Mouse (Mus musculus) frontal cortex, adult 2 months (tissue): ENCODE data around the gene Plxna4. TPM values are rescaled to one million over a fixed set of nuclear protein-coding genes. Genes with fewer than 3 reads are reported as not detected.
A peak's percentile ranks its signal among the peaks of the same experiment; 100 is the strongest.

Experiments
- DNase-seq, 2 experiments: peaks; one replicate each; pipeline ENCODE4 v3.0.0; 2022; ENCODE audit warnings: low spot score in 1 of 2; ENCODE audit errors: extremely low spot score in 1 of 2
- polyA plus RNA-seq: library from polyadenylated mRNA; depleted of rRNA; stranded (reverse); fragments of >200 nt; gene quantifications from 2 replicates; pipeline ENCODE4 v1.2.3, GENCODE M21; 2012

Gene Plxna4
- polyA plus RNA-seq, 1 experiment: 16.1 TPM

DNA sequence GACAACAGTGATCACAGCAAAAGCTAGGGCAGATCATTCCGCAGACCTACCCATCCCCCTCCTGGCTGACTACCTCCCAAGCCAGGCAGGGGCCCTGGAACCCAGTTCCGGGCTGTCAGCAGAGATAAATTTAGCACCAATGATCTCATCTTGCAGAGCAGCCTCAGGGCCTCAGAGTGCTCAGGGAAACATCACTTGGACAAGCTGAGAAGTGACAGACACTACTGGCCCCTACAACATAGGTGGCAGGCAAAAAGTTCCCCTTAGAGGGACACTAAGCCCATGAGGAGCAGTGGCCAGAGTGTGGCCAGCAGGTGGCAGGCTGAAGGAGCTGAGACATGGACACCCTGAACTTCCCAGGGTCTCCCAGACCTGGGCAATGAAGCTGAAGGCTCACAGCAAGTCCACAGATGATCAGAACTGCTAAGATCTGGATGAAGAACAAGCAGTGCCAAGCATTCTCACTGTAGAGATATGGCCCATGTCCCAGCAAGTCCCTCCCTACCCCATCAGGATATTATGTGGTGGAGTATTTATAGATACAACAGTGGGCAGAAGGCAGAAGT lies 108.7 kb downstream of the Plxna4 start:
- peak; percentile 32 to 67 for DNase-seq

DNA sequence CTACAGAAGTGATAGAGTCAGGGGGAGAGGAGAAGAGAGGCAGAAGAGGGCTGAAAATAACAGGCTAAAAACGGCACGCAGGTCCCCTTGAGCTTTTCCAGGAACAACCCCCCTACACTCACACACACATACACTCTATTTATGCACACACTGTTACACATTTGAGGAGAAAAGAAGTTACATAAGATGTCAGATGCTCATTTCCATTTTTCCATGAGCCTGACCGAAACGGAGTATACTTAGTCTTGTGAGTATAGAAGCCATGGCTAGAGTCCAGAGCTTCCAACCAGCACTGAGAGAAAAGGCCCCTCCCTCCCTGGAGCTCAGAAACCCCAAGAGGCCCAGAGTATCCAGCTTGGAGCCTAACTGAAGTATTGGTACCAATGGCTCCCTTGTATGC lies 112.0 kb downstream of the Plxna4 start:
- DNase-seq: peak; percentile 55 to 76

DNA sequence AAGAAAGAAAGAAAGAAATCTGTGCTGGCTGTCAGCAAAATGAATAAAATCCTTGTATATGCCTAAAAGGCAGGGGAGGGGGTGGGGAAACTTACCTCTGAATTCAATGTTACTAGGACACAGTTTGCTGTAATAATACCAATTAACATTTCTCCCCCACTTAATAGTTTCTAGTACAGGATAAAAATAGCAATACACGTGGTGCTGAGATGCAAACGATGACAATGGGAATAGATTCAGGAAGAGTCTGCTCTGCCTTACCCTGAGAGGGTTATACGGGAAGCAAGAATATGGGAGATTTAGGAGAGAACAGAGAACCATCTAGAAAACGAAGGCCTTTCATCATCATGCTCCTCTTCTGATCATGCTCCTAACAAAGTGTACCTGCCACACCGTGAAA lies 115.9 kb downstream of the Plxna4 start:
- no peak for DNase-seq

DNA sequence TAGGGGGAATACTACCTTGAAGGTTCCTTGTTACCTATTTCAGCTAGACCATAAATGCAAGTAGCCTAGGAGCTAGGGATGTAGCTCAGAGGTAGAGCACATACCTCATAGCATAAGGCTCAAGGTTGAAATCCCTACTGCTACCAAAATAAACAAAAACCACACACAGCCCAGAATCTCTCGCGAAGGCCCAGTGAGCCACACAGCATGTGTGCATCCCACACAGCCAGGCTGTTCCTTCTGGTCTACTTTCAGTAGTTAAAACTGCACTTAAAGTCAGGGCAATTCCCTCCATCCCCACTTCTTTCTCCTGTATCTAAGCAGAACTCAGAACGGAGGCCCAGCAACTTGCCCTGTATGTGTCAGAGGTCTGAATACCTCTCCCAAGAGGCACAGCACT lies 116.4 kb downstream of the Plxna4 start:
- DNase-seq: peak in 1 of 2 experiments; percentile 65

DNA sequence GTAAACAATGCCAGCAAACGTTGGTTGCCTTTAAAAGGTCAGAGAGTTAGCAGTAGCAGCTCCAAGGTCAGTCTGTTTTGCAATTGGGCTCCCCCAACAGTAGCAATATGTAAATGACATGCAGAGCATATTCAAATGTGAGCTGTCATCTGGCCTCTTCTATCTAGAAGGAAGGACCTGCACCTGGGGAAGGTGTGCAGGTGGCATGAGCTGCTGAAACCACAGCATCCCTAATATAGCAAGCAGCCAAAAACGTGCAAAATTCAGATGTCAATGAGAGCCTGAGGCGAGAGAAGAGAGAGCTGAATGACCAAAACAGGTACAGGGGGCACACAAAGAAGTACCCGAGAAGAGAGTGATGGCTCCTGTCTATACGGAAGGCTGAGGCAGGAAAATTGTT lies 118.8 kb downstream of the Plxna4 start:
- no peak for DNase-seq

DNA sequence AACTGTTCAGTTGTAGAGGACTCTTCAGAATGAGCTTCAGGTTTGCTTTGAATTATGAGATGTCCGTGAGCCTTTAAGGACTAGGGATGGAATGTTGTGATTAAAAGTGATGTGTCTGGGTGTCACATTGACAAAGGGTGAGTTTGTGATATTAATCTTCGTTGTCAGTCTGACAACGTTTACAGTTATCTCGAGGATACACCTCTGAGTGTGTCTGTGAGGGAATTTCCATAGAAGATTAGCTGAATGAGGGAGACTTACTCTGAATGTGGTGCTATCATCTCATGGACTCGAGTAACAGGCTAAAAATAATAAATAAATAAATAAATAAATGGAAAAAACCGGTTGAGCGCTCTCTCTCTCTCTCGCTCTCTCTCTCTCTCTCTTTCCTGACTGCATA lies 122.9 kb downstream of the Plxna4 start:
- DNase-seq: no peak

DNA sequence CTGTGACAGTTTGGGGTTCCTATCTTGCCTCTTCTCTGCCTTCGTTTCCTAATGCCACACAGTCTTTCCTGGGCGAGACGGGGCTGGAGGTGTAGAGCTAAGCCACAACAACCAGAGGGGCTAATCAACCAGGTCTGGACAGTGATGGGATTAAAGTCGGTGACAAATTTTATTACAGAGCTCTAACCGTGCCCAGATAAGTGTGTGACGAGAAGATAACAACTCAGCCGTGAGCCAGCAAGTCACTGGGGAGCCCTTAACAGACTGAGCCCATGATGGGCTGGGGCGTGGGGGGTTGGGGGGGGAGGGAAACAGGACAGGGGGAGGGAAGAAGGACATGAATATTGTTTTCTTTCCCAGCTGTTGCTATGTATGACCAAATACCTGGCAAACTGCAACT lies 123.4 kb downstream of the Plxna4 start:
- DNase-seq: no peak

DNA sequence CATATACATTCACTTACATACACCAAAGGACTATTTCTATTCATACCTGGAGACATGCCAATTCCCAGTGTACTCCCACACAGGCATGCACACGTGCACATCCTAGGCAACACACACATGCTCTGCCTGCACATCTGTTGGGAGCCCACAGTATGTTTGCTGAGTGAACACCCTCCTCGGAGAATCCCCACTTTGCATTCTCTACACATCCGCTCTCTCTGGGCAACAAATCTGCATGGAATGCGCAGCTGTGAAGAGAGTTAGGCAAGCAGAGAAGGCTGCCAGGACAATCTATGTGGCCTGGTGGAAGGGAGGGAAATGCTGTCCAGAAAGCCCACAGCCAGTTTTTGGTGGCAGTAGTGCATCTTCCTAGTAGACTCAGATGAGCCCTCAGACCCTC lies 123.9 kb downstream of the Plxna4 start:
- no peak for DNase-seq

DNA sequence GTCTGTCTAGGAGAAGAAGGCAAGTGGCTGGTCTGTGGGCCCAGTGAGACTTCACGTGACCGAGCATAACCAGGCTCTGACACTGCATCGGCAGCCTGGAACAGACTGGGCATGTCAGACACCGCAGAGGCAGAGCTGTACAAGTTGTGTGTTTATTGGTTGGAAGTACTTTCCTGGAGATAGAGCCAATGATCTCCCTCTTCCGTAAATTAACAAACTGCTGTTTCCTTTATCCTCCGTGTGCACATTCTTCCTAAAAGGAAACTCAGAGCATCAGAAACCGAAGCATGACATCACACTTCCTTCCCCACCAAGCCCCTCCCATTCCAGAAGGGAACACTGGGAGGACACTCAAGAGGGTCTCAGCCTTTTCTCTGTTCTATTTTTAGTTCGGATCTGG lies 127.6 kb downstream of the Plxna4 start:
- no peak for DNase-seq

DNA sequence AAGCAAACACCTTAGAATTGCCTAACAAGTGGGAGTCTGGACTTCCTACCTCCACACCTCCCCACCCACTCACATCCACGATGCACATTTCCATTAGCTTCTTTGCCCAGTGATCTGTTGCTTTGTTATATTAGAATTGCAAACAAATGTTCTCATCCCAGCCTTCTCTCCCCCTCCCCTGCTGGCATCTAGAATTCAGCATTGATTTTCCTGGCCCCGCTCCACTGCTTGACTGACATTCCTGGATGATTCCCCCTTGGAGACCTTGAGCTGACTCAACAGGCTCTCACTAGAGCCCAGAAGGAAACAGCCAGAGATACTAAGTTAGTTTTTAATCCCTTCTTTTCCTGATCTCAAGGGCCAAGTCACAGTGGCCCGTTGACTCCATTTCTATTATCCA lies 131.4 kb downstream of the Plxna4 start:
- DNase-seq: no peak

DNA sequence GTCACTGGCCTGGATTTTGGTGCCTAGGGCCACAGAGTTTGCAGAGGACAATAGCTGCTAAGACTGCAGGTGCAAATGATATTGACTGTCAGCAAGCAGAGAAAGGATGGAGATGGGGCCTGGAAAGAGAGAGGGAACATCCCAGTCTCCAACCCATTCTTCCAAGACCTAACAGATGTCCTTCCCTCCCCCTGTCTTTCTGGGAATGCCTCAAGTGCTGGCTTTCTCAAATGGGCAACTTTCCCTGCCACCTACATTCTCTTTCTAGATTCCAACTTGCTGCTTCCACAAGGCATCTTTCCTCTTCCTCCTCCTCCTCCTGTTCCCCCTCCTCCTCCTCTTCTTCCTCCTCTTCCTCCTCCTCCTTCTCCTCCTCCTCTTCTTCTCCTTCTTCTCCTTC lies 136.1 kb downstream of the Plxna4 start:
- peak in 1 of 2 experiments; percentile 78 for DNase-seq

DNA sequence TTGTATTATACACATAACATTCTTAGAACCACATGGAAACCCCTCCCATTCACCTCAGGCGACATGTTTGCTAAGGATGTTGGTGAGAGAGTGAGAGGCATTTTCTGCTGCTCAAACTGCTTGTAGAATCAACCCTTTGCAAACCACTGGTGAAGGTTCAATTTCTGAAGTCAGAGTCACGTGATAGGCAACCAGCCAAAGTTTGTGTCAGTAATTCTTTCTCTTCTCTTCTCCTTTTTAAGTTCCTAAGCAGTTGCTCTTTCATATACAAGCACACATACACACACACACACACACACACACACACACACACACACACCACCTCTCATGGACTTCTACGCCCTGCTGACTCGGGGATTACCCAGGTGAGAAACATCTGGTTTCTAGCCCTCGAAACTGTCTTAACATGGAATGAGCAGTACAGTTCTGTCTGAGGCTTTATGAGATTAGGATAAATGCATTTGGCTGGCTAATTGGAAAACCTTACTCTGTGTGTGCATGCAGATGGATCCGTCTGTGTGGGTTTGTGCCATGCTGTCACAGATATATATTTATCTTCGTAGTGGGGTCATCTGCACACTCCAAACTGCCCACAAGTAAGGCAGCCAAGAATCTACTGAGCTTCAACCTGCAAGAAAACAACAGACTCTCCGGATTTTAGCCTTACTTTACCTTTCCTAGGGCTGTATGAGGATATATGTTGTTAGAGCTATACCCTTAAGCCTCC lies 138.6 kb downstream of the Plxna4 start:
- peak in 1 of 2 experiments; percentile 39 for DNase-seq

DNA sequence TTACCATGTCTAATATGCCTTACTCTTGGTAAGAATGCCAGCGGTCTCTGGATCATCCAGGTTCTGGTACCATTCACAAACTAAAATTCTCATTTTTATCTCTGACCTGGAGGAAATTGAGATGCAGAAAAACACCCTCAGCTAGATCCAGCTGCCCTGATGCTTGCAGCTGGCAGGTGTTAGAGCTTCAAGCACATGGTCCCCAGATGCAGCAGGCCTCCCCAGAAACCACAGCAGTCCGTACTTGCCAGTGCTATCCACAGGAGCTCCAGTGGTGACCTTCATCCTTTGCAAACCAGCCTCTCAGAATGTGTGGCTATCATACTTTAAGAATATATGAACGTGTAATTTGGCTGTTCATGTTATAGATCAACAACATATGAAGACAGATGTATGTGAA lies 139.2 kb downstream of the Plxna4 start:
- DNase-seq: no peak

DNA sequence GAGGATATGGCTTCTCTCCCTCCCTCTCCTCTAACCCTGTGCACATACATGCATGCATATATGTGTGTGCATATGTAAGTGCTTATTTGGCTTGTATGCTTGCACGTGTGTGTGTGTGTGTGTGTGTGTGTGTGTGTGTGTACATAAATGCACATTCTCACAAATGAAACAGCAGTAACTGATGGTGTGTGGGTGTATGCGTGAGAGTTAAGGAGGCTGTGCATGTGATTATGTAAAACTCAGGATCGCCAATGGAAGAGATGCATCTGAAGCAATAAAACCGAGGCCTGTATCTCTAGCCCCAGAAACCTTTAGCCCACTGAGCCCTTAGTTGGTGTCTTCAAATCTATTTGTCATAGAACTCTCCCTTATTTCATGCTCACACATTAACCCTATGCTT lies 141.7 kb downstream of the Plxna4 start:
- DNase-seq: peak in 1 of 2 experiments; percentile 47

DNA sequence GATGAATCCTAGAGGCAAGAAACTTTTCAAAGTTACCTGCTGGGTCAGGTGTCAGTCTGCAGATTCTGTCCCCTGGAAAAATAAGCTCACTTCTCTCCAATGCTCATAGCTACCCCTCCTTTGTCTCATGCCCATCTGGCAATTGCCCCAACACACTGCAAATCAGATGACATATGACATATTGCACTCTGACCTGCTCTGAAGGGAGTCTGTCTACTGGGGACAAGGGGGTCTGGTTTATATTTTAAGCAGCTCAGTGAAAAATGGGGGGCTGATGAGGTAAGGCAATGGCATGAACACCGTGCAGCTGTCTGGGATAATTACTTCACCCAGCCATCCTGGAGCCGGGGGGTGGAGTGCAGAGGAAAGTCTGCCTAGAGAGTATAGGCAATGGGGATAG lies 142.7 kb downstream of the Plxna4 start:
- DNase-seq: no peak

DNA sequence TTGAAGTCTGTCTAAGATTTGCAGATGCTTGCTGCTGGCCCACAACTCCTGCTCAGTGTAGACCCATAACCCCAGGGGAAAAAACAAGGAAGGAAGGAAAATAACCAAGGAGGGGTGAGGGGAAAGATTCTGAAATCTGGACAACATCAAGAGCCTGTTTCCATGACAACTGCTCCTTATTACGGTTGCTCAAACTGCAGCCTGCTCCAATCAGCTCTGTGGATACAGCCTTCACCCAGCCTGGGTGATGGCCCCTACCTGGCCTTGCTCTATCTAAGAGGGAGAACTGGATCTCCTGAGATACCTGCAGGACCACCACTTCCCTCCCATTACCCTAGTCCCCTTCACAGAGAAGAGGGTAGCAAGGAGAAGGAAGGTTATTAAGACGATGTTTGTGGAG lies 143.6 kb downstream of the Plxna4 start:
- no peak for DNase-seq

DNA sequence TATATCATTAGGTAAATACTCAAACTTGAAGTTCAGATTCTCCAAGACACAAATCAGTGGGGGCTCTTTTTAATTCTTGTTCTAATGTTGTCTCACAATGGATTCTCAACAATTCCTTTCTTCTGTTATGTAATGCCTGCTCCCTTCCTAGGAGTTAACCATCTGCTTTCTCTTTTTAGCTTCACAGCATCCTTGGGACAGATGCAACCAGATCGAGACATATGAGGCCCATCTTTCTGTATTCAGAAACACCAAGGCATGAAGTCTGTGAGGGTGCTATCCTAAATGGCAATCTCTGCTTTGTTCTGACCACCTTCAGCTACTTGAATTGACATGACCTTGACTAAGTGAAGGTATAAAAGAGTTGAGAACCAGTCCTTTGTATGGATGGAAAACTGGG lies 144.3 kb downstream of the Plxna4 start:
- DNase-seq: peak in 1 of 2 experiments; percentile 38

DNA sequence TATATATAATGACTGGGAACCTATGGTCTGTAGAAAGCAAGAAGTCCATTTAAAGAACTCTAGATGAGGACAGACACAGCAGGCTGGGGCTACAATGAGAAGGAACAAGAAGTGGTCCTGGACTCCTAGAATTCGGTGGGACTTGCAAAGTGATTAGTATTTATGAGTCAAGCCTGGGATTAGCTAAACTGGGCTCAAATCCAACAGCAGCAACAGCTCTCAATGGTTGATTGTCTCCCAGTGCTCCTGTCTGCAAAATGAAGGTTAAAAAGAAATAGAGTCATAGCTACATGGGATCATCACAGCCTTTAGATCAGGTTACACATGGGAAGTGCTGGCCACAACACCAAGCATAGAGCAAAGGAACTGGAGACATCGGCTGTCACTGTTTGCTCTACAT lies 148.6 kb downstream of the Plxna4 start:
- no peak for DNase-seq

DNA sequence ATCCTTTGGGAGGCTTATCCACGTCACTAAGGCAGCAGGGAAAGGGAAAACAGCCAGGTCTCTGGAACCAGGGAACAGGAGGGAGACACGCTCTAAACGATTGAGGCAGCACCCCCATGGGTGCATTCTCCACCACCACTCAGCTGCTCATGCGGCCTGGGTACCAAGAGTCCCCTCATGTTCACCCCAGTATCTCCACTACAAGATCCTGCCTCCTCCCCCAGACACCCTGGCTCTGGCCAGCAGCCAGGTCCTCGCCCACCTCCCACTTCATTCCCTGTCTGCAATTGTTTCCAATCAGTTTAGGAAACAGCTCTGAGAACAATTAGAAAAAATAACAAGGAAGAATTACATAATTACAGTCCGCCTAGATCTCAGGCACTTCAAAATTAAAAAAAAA lies 150.8 kb downstream of the Plxna4 start:
- no peak for DNase-seq

DNA sequence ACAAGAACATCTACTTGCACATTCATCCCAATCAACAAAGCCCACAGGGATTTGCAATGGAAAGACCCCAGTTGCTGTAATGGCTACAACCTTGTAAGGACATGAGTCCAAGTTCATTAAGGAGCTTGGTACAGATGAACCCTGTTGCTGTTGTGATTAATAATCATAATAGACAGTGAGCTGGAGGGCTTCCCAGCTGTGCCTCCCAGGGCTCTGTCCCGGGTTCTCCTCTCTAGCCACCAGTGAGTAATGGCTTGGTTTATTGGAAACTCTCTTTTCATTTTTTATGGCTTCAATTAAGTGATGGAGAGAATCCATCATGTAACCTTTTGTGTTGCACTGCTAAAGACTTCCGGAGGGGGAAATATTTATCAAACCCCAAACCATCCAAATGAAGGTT lies 164.9 kb downstream of the Plxna4 start:
- DNase-seq: no peak

DNA sequence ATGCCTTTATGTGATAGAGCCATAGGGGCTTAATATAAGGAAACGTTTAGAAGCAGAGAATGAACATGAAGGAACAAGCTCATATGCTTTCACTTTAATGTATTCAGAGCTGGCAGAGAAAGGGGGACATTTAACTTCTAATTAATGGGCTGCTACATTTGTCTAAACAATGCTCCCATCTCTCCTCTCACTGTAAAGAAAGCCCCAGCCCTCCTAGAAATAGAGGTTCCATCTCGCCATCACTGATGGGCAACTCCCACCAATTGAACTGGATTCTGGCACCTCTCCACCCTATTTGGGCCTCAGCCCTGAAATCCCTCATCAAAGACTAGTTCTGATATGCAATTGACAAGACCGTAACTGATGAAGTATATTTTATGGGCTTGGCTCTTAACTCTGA lies 167.4 kb downstream of the Plxna4 start:
- no peak for DNase-seq

DNA sequence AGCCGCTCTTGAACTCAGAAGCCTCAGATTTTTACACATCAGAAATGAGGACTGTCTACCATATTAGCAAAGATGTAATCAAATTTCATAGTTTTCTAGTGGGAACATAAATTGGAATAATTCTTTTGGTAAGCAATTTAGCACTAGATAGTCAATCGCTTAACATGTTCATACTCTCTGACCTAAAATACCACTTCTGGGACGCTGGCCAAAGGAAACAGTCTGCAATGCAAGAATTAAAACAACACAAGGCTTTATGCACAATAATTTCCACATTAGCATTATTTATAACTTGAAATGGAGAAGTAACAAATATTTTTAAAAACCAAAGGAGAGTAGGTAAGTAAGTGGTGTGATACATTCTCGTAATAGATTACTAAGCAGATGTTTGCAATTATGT lies 170.6 kb downstream of the Plxna4 start:
- DNase-seq: no peak

DNA sequence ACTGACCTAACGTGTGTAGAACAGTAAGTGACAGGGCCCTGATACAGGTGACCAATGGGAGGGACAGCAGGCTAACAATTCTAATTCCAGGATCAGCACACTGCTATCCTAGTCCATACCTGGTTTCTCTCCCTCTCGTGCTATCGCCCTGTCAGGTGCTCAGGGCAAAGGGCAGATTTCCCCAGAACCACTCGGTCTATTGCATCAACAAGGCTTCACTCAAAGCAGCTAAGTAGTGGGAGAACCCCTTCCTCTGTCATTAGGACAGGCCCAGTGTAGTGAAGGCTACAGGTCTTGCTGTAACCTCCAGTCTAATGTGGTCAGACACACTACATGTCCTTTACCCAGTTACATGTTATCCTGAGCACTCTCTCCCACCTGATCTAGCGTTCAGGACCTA lies 176.7 kb downstream of the Plxna4 start:
- DNase-seq: no peak
